Mouse (Mus musculus) neutrophil, adult 83 days (primary cell): ENCODE measurements around the gene Gm20521. TPM values are rescaled to one million over a fixed set of nuclear protein-coding genes. Genes with fewer than 3 reads are reported as not detected.

Experiments used
- total RNA-seq, 2 experiments: library from RNA; stranded (reverse); gene quantifications; one replicate each; pipeline ENCODE4 v1.2.4; 2023

Gene Gm20521
- 1 to 10 TPM in 1 of 2 experiments, under 1 TPM in 1; 0.85 to 1.5 TPM for total RNA-seq

GRCm38 (mm10) chr14:54883154-54884021 lies at the start of gene Gm20521, which contains the start of gene Bcl2l2:
Gm20521 (plus strand) TSS chr14:54883441.
Bcl2l2 (plus strand) TSS chr14:54883377.

GRCm38 (mm10) chr14:54870861-54871260 lies 12.4 kb upstream of the Gm20521 start, which contains the start of gene Homez:
Homez (minus strand) TSS chr14:54870961.

GRCm38 (mm10) chr14:54877048-54877715 lies 6.1 kb upstream of the Gm20521 start, which contains the start of gene Ppp1r3e:
Ppp1r3e (minus strand) TSS chr14:54877550.

GRCm38 (mm10) chr14:54892200-54892599 lies 9.0 kb downstream of the Gm20521 start, which contains the start of gene Pabpn1:
Pabpn1 (plus strand) TSS chr14:54892500.

GRCm38 (mm10) chr14:54912886-54913285 lies 29.6 kb downstream of the Gm20521 start, which contains the start of gene Slc22a17:
Slc22a17 (minus strand) TSS chr14:54913132.

GRCm38 (mm10) chr14:54925349-54926342 lies 42.4 kb downstream of the Gm20521 start, which contains the start of gene Efs:
Efs (minus strand) TSS chr14:54926126.

GRCm38 (mm10) chr14:54932645-54933150 lies 49.5 kb downstream of the Gm20521 start, which contains the start of gene Il25:
Il25 (plus strand) TSS chr14:54932695.

GRCm38 (mm10) chr14:54935904-54936830 lies 52.9 kb downstream of the Gm20521 start, which contains the start of gene Cmtm5:
Cmtm5 (plus strand) TSS chr14:54936261.

Other genes starting within 250 kb of the Gm20521 start
- not detected for gene Gm17606, start 242.5 kb upstream of the Gm20521 start, total RNA-seq
- 1 to 10 TPM; 1.9 to 3.7 TPM for gene Cdh24, start 242.1 kb upstream of the Gm20521 start, total RNA-seq
- 10 to 100 TPM; 29.0 to 31.1 TPM for gene 1700123O20Rik, start 197.2 kb upstream of the Gm20521 start, total RNA-seq
- 100 to 1,000 TPM; 245 to 254 TPM for gene Acin1, start 196.5 kb upstream of the Gm20521 start, total RNA-seq
- under 1 TPM; 0.40 to 0.70 TPM for gene Gm29776, start 184.6 kb upstream of the Gm20521 start, total RNA-seq
- gene Cebpe, start 171.3 kb upstream of the Gm20521 start, total RNA-seq = 100 to 1,000 TPM; 181 to 183 TPM
- gene Slc7a8, start 101.5 kb upstream of the Gm20521 start, total RNA-seq = 1 to 10 TPM; 5.0 to 5.1 TPM
- gene Rnf212b, start 69.3 kb upstream of the Gm20521 start, total RNA-seq = not detected
- gene Homez, start 12.5 kb upstream of the Gm20521 start, total RNA-seq = 10 to 100 TPM in 1 of 2 experiments, 1 to 10 TPM in 1; 8.7 to 10.9 TPM
- gene Ppp1r3e, start 5.9 kb upstream of the Gm20521 start, total RNA-seq = 1 to 10 TPM; 1.7 to 2.5 TPM
- 1 to 10 TPM; 6.6 to 8.1 TPM for gene Bcl2l2, start 64 bp upstream of the Gm20521 start, total RNA-seq
- 100 to 1,000 TPM; 136 to 145 TPM for gene Pabpn1, start 9.1 kb downstream of the Gm20521 start, total RNA-seq
- under 1 TPM; 0.55 to 0.57 TPM for gene Slc22a17, start 29.7 kb downstream of the Gm20521 start, total RNA-seq
- gene Efs, start 42.7 kb downstream of the Gm20521 start, total RNA-seq = under 1 TPM in 1 of 2 experiments, not detected in 1; 0.33 TPM
- gene Il25, start 49.3 kb downstream of the Gm20521 start, total RNA-seq = not detected
- not detected for gene Cmtm5, start 52.8 kb downstream of the Gm20521 start, total RNA-seq
- not detected for gene Myh6, start 83.5 kb downstream of the Gm20521 start, total RNA-seq
- gene Gm17428, start 93.5 kb downstream of the Gm20521 start, total RNA-seq = not detected
- not detected for gene Myh7, start 111.2 kb downstream of the Gm20521 start, total RNA-seq
- 10 to 100 TPM; 35.4 to 38.4 TPM for gene Ngdn, start 132.0 kb downstream of the Gm20521 start, total RNA-seq
- 1 to 10 TPM; 1.7 to 2.1 TPM for gene Zfhx2, start 208.9 kb downstream of the Gm20521 start, total RNA-seq
- gene Thtpa, start 211.3 kb downstream of the Gm20521 start, total RNA-seq = 1 to 10 TPM; 2.8 to 3.8 TPM
- 10 to 100 TPM; 37.1 to 42.6 TPM for gene Ap1g2, start 223.2 kb downstream of the Gm20521 start, total RNA-seq
- not detected for gene Jph4, start 233.5 kb downstream of the Gm20521 start, total RNA-seq